Mouse (Mus musculus) retina, postnatal 7 days (tissue): Measurements from ENCODE around the gene Ccnt1.
"Not testable (repeated sequence)": the region's sequence is repeated elsewhere in the genome, so short reads cannot be mapped to it uniquely, and the experiment has no call there.

Experiments
- DNase-seq: peaks from one replicate; pipeline ENCODE4 v3.0.0-alpha.2; 2012; ENCODE audit warnings: low read depth, low spot score

Gene Ccnt1

DNA sequence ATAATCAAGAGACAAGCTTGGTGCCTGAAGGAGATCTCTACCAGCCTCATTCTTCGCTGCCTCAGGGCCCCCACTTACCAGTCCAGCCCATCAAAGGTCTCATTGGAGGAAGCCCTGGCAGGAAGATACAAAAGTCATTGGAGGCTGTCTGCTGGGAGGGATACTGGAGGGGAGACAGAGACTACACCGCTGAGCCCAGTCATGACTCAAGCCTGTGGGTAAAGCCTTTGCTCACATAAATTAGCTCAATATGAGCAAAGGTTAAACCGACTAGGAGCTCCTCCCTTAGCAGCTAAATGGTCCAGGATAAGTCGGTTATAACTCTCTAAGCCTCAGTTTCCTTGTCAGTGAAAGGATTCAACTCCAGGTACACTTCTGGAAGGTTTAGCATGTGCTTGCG is 24.3 kb upstream of the Ccnt1 start:
- DNase-seq: no peak

GRCm38 (mm10) chr15:98594193-98594592 is 23.5 kb upstream of the Ccnt1 start:
- no peak for DNase-seq

DNA sequence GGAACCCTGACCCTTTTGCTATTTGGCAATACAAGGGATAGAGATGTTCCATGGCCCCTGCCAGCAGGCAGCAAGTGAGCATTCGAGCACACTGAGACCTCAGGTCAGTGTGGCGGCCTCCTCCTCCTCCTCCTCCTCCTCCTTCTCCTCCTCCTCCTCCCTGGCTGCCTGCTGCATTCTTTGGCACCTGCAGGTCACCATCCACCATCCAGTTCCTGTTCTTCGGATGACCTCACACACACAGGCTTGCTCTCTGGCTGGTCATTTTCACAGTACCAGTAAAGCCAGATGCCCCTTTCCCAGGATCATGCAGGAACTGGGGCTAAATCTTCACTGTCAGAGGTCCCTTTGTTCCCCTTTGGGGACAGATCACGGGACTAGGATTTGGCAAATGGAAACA is 20.7 kb upstream of the Ccnt1 start:
- no peak for DNase-seq

DNA sequence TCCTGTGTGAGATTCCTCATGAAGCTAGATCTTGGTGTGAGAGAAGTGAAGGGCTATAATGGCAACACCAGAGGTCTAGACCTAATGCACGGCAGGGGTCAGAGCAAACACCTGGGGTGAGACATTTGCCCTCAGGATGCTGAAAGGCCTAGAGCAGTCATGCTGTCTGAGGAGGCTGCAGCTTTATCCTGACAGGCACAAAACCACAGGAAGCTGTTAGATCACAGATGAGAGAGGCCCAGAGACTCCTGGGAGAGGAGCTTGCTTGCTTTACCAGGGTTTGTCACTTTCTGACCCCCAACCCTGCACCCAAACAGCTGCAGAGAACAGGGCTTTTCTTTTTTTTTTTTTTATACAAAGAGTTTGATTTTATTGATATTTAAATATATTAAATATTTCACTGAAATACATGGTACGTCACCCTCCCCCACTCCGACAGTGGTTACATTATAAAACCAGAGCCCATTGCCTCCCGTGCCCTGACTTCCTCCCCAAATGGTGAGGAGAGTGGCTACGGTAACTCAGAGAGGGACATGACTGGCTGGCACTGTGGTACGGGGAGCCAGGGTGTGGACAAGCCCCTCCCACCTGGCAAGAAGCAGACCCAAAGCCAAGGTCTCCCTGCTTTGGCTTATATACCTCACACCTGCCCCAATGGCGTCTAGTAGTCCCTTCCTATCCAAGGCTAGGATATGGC is 19.1 kb upstream of the Ccnt1 start:
- DNase-seq: no peak

GRCm38 (mm10) chr15:98587751-98588150 is 17.0 kb upstream of the Ccnt1 start:
- DNase-seq: no peak

DNA sequence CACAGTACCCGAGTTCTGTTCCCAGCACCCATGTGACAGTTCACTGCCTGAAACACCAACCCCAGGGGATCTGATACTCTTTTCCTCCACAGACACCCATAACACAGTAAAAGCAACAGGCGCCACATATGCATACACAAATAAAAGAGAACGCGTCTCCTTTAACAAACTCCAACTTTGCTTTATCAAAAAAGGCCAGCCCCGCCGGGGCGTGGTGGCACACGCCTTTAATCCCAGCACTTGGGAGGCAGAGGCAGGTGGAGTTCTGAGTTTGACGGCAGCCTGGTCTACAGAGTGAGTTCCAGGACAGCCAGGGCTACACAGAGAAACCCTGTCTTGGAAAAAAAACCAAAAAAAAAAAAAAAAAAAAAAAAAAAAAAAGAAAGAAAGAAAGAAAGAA is 15.4 kb upstream of the Ccnt1 start:
- not testable (repeated sequence) for DNase-seq

GRCm38 (mm10) chr15:98585421-98585820 is 14.7 kb upstream of the Ccnt1 start:
- no peak for DNase-seq

- no peak for DNase-seq
Observed at GRCm38 (mm10) chr15:98582996-98583395, 12.3 kb upstream of the Ccnt1 start.

DNA sequence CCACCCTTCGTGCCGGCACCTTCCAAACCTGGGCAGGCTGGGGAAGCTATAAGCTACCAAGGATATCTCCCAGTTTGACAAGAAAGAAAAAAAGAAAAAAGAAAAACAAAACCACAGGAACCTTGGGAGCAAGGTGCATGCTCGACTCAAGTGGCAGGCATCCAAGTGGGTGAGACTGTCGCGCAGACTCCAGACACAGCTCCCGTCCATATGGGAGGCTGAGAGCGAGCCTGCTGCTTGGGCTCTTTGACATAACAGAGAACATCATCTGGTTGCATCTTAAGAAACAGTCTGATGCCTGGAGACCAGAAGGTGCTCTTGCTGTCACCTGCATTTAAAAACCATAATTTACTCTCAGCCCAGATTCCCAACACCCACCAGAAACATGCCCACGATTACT is 11.7 kb upstream of the Ccnt1 start:
- DNase-seq: no peak

DNA sequence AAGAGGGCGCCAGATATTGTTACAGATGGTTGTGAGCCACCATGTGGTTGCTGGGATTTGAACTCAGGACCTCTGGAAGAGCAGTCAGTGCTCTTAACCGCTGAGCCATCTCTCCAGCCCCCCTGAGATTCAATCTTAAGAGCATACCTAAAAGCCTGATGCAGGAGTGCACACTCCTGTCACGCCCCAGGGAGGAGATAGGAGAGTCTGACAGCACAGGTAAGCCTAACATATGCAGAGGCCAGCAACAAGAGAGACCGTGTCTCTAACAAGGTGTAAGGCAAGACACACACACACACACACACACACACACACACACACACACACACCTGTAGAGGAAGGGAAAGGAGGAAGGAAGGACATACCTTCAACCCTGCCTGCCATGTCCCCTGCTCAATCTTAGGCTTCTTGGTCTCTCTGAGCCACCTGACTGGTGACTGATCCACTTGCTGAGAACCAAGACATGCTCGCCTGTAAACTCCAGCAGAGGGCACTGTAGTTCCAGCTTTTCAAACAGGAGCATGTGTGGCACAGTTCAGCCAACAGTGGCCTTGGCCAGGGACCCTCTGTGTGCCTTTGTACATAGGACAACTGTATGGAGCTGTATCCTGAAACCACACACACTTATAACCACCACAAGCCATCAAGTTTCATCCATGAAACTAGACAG is 9.2 kb upstream of the Ccnt1 start:
- peak; percentile 87 for DNase-seq

DNA sequence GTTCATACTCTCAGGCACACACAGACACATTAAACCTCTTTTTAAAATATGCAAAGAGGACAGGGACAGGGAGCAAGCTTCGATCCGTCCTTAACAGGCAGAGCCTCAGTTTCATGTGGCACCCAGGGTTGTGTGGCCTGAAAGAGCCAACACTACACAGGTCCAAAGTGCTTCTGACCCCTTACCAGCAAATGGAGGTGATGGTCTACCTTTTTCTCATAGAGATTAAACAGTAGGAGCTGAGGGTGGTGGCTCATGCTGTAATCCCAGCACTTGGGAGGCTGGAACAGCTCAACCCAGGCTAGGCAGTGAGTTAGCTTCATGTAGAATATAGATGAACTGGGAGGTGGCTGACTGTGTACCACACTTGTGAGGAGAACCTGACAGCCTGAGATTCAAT is 8.6 kb upstream of the Ccnt1 start:
- no peak for DNase-seq

GRCm38 (mm10) chr15:98573293-98573692 is 2.6 kb upstream of the Ccnt1 start:
- no peak for DNase-seq

DNA sequence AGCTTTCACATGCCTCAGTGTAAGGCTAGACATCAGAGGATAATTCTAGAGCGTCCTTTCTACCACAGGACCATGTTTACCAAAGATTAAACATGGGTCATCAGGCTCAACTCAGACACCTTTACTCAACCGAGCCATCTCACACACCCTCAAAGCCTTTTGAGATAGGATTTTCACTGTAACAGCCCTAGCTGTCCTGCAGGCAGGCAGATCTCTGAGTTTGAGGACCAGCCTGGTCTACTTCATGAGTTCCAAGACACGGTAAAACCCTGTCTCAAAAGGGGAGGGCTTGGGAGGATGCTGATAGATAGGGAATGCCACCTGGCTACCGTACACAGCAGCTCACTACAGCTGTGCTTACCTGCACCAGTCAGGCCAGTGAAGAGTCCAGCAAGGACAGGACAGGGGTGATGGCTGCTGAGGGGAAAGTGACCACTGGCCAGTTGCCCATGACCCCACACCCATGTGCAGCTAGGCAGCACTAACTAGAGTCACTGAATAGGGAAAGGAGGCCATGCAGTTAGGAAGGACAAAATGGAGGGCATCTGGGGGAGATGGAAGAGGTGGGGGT is 843 bp downstream of the Ccnt1 start:
- DNase-seq: no peak

GRCm38 (mm10) chr15:98569216-98569615 is 1.5 kb downstream of the Ccnt1 start:
- no peak for DNase-seq

- DNase-seq: no peak
Observed at GRCm38 (mm10) chr15:98568256-98569033, 2.3 kb downstream of the Ccnt1 start.

- DNase-seq: peak; percentile 98
Observed at GRCm38 (mm10) chr15:98567278-98568134, 3.2 kb downstream of the Ccnt1 start.

DNA sequence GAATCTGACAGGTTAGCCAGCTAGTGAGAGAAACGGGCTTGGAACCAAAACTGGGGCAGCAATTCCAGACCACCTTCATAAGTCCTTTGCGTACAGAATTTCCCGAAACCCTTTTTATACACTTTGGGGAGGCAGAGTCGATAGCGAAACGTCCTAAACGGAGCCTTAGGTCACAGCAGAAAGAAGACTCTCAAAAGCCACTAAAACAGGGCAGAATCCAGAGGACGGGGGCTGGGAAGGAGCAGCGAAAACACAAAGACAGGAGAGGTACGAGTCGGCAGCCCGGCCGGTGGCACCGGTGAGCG is 3.8 kb downstream of the Ccnt1 start:
- DNase-seq: no peak

DNA sequence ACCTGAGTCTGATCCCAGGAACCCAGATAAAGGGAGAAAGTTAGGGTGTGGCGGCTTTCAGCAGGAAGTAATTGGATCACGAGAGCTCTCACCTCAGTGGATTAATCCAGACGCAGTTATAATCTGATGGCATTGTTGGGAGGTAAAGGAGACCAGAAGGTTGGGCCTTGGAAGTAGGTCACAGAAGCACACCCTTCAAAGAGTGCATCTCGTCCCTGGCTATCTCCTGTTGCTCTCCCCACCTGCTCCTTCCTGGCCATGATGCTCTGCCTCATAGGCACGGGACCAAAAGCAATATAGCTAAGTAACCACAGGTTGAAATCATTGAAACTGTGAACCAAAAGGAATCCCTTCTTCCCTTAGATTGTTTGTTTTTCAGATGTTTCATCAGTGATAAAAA is 13.5 kb downstream of the Ccnt1 start:
- DNase-seq: no peak

GRCm38 (mm10) chr15:98555881-98556280 is 14.8 kb downstream of the Ccnt1 start:
- no peak for DNase-seq

DNA sequence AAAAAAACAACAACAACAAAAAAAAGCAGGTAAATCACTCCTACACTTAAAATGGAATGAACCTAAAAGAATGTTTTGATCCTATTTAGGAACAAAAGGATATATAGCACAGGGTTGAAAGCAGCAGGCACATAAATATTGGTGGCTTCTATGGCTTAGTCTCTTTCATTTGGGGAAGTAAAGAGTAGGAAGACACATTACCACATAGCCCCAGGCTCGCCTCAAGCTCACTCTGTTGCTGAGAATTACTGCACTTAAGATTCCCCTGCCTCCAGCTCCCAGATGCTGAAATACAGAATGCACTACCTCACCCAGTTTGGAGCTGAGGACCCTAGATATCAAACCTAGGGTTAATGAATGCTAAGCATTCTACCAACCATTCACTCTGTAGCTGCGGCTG is 18.0 kb downstream of the Ccnt1 start:
- no peak for DNase-seq

- DNase-seq: no peak
Observed at GRCm38 (mm10) chr15:98546843-98547242, 23.9 kb downstream of the Ccnt1 start.

DNA sequence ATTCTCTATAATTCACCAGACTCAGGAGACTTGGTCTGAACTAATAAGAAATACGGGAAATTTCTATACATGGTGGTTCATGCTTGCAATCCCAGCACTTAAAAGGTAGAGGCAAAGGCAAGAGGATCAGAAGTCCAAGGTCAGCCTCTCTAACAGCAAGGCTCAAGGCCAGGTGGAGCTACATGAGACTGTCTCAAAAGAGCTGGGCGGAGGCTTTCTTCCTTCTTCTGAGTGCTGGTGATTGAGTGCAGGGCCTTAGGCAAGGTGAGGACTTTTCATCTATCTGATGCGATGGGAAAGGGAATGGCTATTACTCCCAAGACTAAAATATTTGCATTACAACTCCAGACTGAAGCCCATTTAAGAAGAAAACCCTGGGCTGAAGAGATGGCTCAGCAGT is 25.6 kb downstream of the Ccnt1 start:
- no peak for DNase-seq
